Mouse (Mus musculus) testis, adult 2 months (tissue): ENCODE data around the gene Zfp72.

Source experiments
- CTCF ChIP-seq: fragments of 200-500 bp; IDR thresholded peaks from 2 replicates; pipeline ENCODE4 v1.5.1; 2012; ENCODE audit warnings: low read depth, mild to moderate bottlenecking, inconsistent platforms, low read length, moderate library complexity; ENCODE audit not compliant: control insufficient read depth, insufficient read depth, insufficient replicate concordance
- POLR2A ChIP-seq: fragments of 200-500 bp; IDR thresholded peaks from 2 replicates; pipeline ENCODE4 v1.6.1; 2012; ENCODE audit warnings: low read depth, mild to moderate bottlenecking, inconsistent platforms, low read length, moderate library complexity; ENCODE audit not compliant: control insufficient read depth

DNA sequence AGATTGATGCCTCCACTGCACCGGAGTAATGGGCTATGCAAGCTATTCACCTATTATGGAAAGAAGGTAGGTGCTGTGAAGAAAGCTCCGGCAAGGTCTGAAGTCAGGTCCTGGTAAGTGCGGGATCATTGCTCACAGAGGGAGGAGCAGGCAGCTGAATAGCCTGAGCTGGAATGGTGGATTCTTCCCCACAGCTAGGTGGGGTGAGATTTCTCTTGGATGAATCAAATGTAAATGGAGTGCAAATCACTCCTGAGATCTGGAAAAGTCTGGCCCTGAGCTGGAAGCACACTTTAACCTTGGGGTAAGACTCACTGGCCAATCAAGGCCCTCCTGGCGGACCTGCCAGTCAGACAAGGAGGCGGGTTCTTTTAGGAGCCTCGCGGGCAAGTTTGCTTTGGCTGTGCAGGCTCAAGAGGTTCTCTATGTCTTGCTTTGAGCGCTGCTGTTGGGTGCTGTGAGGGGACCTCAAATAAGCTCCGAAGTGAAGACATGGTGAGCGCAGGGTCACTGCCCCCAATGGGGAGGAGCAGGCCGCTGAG lies 8.7 kb upstream of the Zfp72 start, which contains the start of gene Ftl1-ps1:
- TF ChIP-seq CTCF, result no peak
- no peak for TF ChIP-seq POLR2A
